Mouse (Mus musculus) forebrain, postnatal 0 days (tissue): ENCODE data around the gene Sult6b2. TPM values are rescaled to one million over a fixed set of nuclear protein-coding genes. Genes with fewer than 3 reads are reported as not detected.

ENCODE experiments used
- ATAC-seq: fragments of 200-750 bp; cut with Nextera tagmentation; 2 replicates; pipeline ENCODE4 v1.8.0; 2017; ENCODE audit warnings: mild to moderate bottlenecking, moderate library complexity
- DNase-seq: peaks from one replicate; pipeline ENCODE4 v3.0.0-alpha.2; 2015
- H3K27ac ChIP-seq: fragments of 300-500 bp; sonication (generic); 2 replicates; pipeline ENCODE4 v1.5.1; 2014; ENCODE audit warnings: low read depth, mild to moderate bottlenecking, antibody characterized with exemption, low read length, moderate library complexity, mixed read lengths
- H3K27me3 ChIP-seq: fragments of 300-500 bp; sonication (generic); 2 replicates; pipeline ENCODE4 v1.6.1; 2014; ENCODE audit warnings: mild to moderate bottlenecking, low read length, mixed read lengths; ENCODE audit not compliant: insufficient read depth
- H3K36me3 ChIP-seq: fragments of 300-500 bp; sonication (generic); 2 replicates; pipeline ENCODE4 v1.6.1; 2014; ENCODE audit warnings: mild to moderate bottlenecking, moderate library complexity; ENCODE audit not compliant: insufficient read depth
- H3K4me1 ChIP-seq: fragments of 300-500 bp; sonication (generic); 2 replicates; pipeline ENCODE4 v1.6.1; 2014; ENCODE audit warnings: antibody characterized with exemption; ENCODE audit not compliant: insufficient read depth
- H3K4me2 ChIP-seq: fragments of 300-500 bp; sonication (generic); 2 replicates; pipeline ENCODE4 v1.6.1; 2014; ENCODE audit warnings: low read depth, mild to moderate bottlenecking, moderate library complexity
- H3K4me3 ChIP-seq: fragments of 300-500 bp; sonication (generic); 2 replicates; pipeline ENCODE4 v1.5.1; 2014; ENCODE audit warnings: low read depth, low read length, mixed read lengths
- H3K9ac ChIP-seq: fragments of 300-500 bp; sonication (generic); 2 replicates; pipeline ENCODE4 v1.6.1; 2014; ENCODE audit warnings: mild to moderate bottlenecking
- H3K9me3 ChIP-seq: fragments of 300-500 bp; sonication (generic); 2 replicates; pipeline ENCODE4 v1.6.1; 2016; ENCODE audit warnings: low read length
- CTCF ChIP-seq: sonication (generic); IDR thresholded peaks from 2 replicates; pipeline ENCODE4 v1.5.1; 2016; ENCODE audit warnings: antibody characterized with exemption, control low read depth, low read depth
- WGBS: fragments of 180-500 bp; shearing (Covaris S2); extraction: QIAGEN DNeasy Blood & Tissue Kit; methylation state at CpG from one replicate; pipeline ENCODE4 v1.1.7; 2014; 5-methylcytosine and 5-hydroxymethylcytosine counted together
- polyA plus RNA-seq: library from polyadenylated mRNA; unstranded; fragments of >200 nt; fragmentation: Nextera tagmentation; extraction: Ambion mirVana; gene quantifications from 2 replicates; pipeline ENCODE4 v1.2.1, GENCODE M21; 2015
- total RNA-seq: library from RNA; depleted of rRNA; stranded (reverse); fragments of >200 nt; gene quantifications from 2 replicates; pipeline ENCODE4 v1.2.3, GENCODE M21; 2014

The Sult6b2 gene
- total and polyA plus RNA-seq, 2 experiments from 2014 or later, result 0.05 to 0.12 TPM

DNA sequence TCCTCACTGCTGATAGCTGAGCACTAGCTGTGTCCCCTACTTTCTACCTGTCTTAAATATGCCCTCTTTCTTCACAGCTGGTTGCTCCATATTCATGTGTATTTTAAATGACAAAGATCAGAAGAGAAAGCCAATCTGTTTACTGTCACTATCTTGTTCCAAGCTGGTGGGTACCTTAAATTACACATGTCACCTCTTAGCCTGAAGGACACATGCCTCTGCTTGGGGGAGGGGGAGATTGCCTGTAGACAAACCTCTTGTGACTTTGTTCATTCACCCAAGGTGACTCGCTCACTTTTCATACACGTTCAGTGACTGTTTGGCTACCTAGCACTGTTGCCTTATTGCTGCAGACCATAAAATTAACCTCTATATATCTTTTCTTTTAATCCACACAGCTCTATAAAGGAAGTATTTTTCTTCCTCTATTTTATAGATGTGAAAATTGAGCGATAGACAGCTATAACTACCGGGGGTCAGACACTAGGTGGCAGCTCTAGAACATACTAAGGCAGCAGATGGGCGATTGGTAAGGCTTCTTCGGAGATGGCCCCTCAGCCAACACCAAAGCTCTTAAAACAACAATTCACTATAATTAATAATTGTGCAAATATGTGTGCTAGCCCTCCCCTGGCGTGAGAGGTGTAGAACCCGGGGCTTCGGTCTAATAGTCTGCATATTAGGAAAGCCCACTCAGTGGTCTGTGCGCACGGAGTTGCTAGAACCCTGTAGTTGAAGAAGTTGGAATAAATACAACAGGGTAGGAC is 25.1 kb downstream of the Sult6b2 start:
- 45% methylated on average over 11 of the region's 11 CpGs for WGBS
- Histone ChIP-seq H3K27me3 (no peaks in the 10 kb centered on the region), H3K36me3 (peaks cover 11% of the 10 kb centered on the region), H3K4me2 (no peak overlapping the region), H3K4me1 (no peaks in the 10 kb centered on the region; the same call in 1 of the 2 replicates), H3K27ac (no peak overlapping the region), H3K4me3 (no peak overlapping the region), H3K9me3 (no peaks in the 10 kb centered on the region), H3K9ac (no peak overlapping the region)
- peak; percentile 82 for TF ChIP-seq CTCF
- DNase-seq (peak; percentile 80), ATAC-seq (peak; percentile 81)

DNA sequence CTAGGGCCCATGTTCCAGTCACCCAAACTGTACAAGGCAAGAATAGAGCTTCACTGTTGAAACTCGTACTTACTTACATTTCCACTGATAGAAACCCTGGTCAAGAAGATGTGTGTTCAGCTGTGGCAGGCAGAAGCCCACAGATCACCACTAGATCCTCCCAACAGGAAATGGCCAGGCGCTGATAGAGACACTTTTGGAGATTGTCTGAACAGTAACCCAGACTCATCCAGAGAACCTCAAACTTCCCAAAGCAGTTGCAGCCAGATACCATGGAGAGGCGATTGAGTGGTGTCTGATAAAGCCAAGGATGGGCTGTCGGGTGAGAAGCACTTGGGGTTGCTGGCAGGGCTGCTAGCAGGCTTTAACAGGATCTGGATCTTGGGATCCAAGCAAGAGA is 27.4 kb downstream of the Sult6b2 start:
- Histone ChIP-seq H3K9me3 (no peaks in the 10 kb centered on the region), H3K36me3 (peaks cover 34% of the 10 kb centered on the region), H3K4me3 (no peak overlapping the region), H3K27me3 (no peaks in the 10 kb centered on the region), H3K4me2 (no peak overlapping the region), H3K4me1 (no peaks in the 10 kb centered on the region; the same call in 1 of the 2 replicates), H3K9ac (no peak overlapping the region), H3K27ac (no peak overlapping the region)
- ATAC-seq (no peak), DNase-seq (no peak)
- 86% methylated on average over 4 of the region's 4 CpGs for WGBS
- TF ChIP-seq CTCF, result no peak

DNA sequence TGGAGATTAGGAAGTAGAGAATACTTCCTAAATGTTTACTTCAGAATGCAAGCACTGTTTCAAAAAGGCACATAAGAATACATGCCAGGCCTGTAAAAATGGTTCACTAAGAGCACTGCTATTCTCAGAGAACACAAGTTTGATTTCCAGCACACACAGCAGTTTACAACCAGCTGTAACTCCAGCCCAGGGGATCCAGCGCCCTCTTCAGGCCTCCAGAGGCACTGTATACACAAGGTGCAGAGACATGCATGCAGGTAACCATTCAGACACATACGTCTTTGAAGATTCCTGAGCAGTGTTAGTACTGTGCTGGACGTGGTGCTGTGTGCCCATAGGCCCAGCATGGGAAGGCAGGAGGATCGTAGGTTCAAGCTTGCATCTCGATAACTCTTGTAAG is 30.7 kb downstream of the Sult6b2 start:
- TF ChIP-seq CTCF, result peak; percentile 36
- DNase-seq (no peak), ATAC-seq (no peak)
- Histone ChIP-seq H3K9me3 (no peaks in the 10 kb centered on the region), H3K9ac (no peak overlapping the region), H3K4me2 (no peak overlapping the region), H3K36me3 (peaks cover 54% of the 10 kb centered on the region), H3K27ac (no peak overlapping the region), H3K4me1 (no peaks in the 10 kb centered on the region), H3K4me3 (no peak overlapping the region), H3K27me3 (no peaks in the 10 kb centered on the region)
- 90% methylated on average over 5 of the region's 5 CpGs for WGBS

GRCm38 (mm10) chr6:142771643-142772042 is 32.7 kb downstream of the Sult6b2 start:
- no peak overlapping the region for H3K27ac ChIP-seq
- H3K27me3 ChIP-seq, result no peaks in the 10 kb centered on the region
- no peak overlapping the region for H3K4me2 ChIP-seq
- H3K4me3 ChIP-seq, result no peak overlapping the region
- WGBS, result 93% methylated on average over 4 of the region's 4 CpGs
- ATAC-seq (no peak), DNase-seq (no peak)
- H3K36me3 ChIP-seq, result peaks cover 72% of the 10 kb centered on the region
- no peak for TF ChIP-seq CTCF
- H3K4me1 ChIP-seq, result no peaks in the 10 kb centered on the region
- H3K9me3 ChIP-seq, result no peaks in the 10 kb centered on the region
- no peak overlapping the region for H3K9ac ChIP-seq

GRCm38 (mm10) chr6:142769896-142770295 is 34.4 kb downstream of the Sult6b2 start:
- H3K9ac ChIP-seq, result no peak overlapping the region
- WGBS, result 87% methylated on average over 3 of the region's 3 CpGs
- no peaks in the 10 kb centered on the region for H3K27me3 ChIP-seq
- H3K36me3 ChIP-seq, result peaks cover 80% of the 10 kb centered on the region
- H3K9me3 ChIP-seq, result no peaks in the 10 kb centered on the region
- no peaks in the 10 kb centered on the region for H3K4me1 ChIP-seq
- TF ChIP-seq CTCF, result no peak
- ATAC-seq, result no peak
- H3K4me3 ChIP-seq, result no peak overlapping the region
- H3K4me2 ChIP-seq, result no peak overlapping the region
- H3K27ac ChIP-seq, result no peak overlapping the region
- DNase-seq, result no peak

DNA sequence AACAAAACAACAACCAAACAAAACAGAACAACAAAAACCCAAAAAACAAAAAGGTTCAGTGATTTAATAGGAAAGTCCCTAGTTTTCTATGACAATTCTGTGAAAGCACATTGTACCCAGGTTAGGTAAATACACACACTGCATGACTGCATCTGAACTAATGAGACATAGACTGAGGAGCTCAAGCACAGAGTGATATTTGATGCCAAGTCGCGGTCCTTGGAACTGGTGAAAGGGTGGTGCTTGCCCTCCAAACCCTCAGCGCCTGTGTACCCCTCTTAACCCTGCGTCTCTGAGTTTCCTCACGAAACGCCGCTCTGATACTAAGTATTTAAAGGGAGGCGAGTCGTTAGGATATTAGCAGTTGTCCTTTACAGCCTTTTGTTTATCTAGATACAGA is 37.0 kb downstream of the Sult6b2 start:
- no peak overlapping the region for H3K9ac ChIP-seq
- peaks cover 64% of the 10 kb centered on the region for H3K36me3 ChIP-seq
- DNase-seq (no peak), ATAC-seq (no peak)
- H3K4me3 ChIP-seq, result no peak overlapping the region
- H3K27ac ChIP-seq, result no peak overlapping the region
- H3K27me3 ChIP-seq, result no peaks in the 10 kb centered on the region
- no peak overlapping the region for H3K4me2 ChIP-seq
- no peak for TF ChIP-seq CTCF
- no peaks in the 10 kb centered on the region for H3K4me1 ChIP-seq
- WGBS, result 85% methylated on average over 9 of the region's 9 CpGs
- no peaks in the 10 kb centered on the region for H3K9me3 ChIP-seq

DNA sequence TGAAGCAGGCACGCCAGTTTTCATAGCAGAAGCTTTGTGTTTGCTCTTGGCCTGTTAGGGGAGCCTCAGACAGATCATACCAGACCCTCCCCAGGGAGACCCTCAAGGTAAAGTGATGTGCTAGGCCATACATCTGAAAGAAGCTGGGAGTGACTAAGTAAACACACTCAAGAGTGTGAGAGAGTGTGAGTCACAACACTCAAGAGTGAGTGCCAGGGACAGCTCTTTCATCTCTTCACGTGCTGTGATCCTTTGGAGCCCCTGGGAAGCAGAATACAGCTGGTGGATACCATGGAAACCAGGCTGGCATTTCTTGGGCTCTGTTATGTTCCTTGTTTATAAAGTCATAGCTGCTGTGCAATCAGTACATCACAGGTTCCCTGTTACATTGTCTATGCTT is 39.4 kb downstream of the Sult6b2 start:
- ATAC-seq (peak; percentile 19; the same call in 1 of the 2 replicates), DNase-seq (no peak)
- peaks cover 52% of the 10 kb centered on the region for H3K36me3 ChIP-seq
- no peak overlapping the region for H3K4me2 ChIP-seq
- no peaks in the 10 kb centered on the region for H3K9me3 ChIP-seq
- no peak overlapping the region for H3K9ac ChIP-seq
- no peaks in the 10 kb centered on the region for H3K27me3 ChIP-seq
- no peak for TF ChIP-seq CTCF
- H3K27ac ChIP-seq, result no peak overlapping the region
- no peak overlapping the region for H3K4me3 ChIP-seq
- no peaks in the 10 kb centered on the region for H3K4me1 ChIP-seq
- 52% methylated on average over 2 of the region's 2 CpGs for WGBS
